ENCODE assay signal across 7 mouse cellular contexts in genomic region chr10:95191881-95192280, GRCm38 (mm10).
DNase-seq lines count a peak whose midpoint lies in the region; ATAC-seq and TF ChIP-seq lines count a peak whose summit lies in the region.

No protein-coding gene starts in this region.

- TF ChIP-seq EP300 in CH12.LX (IDR thresholded peaks at IDR 0.05; ENCODE audit: low read length), result no peak
- TF ChIP-seq EP300 in lung, postnatal 0 days (IDR thresholded peaks at IDR 0.05), result peak; percentile 98

- in situ Hi-C loops in CH12.LX (cut with MboI; ENCODE audit: low pct_ligation_motif_present, low pct_unique_long_range_greater_than_20kb, low sequenced_read_pairs), result no loop called here

- 37% methylated on average over 3 of the region's 3 CpGs for whole genome bisulfite sequencing in heart, embryonic 16.5 days
- WGBS in lung, postnatal 0 days, result 34% methylated on average over 3 of the region's 3 CpGs
- 72% methylated on average over 3 of the region's 3 CpGs for WGBS in hindbrain, postnatal 0 days
- WGBS in hindbrain, embryonic 16.5 days, result 73% methylated on average over 3 of the region's 3 CpGs
- WGBS in midbrain, embryonic 15.5 days, result 83% methylated on average over 3 of the region's 3 CpGs

- no peak for TF ChIP-seq POLR2A in CH12.LX (IDR thresholded peaks at IDR 0.05; ENCODE audit: low read depth, low read length)

- peak; percentile 68; the same call in 1 of the 2 replicates for ATAC-seq in heart, embryonic 16.5 days (replicated peaks; ENCODE audit: extremely low read depth, insufficient read depth, low FRiP score)
- ATAC-seq in lung, postnatal 0 days, result peak; percentile 90
- ATAC-seq in hindbrain, postnatal 0 days, result no peak
- no peak for ATAC-seq in hindbrain, embryonic 16.5 days
- ATAC-seq in midbrain, embryonic 15.5 days (replicated peaks), result no peak

- H3K36me3 ChIP-seq in CH12.LX (replicated peaks in 1 of 2; ENCODE audit: control insufficient read depth in 1 of 2, insufficient read depth in 1 of 2, low read length in 1 of 2), result no peaks in the 10 kb centered on the region
- peaks cover 2% of the 10 kb centered on the region; the same call in 1 of the 2 replicates for H3K36me3 ChIP-seq in heart, embryonic 16.5 days (ENCODE audit: control insufficient read depth, insufficient read depth)
- H3K36me3 ChIP-seq in lung, postnatal 0 days (ENCODE audit: insufficient read depth, low read length), result no peaks in the 10 kb centered on the region
- no peaks in the 10 kb centered on the region for H3K36me3 ChIP-seq in hindbrain, postnatal 0 days (ENCODE audit: insufficient read depth, low read length)
- no peaks in the 10 kb centered on the region for H3K36me3 ChIP-seq in hindbrain, embryonic 16.5 days (ENCODE audit: control insufficient read depth, insufficient read depth, low read length)
- H3K36me3 ChIP-seq in midbrain, embryonic 15.5 days (replicated peaks), result no peaks in the 10 kb centered on the region

- no peak for TF ChIP-seq CTCF in CH12.LX (conservative IDR thresholded peaks at IDR 0.05 in 1 of 2, IDR thresholded peaks at IDR 0.05 in 1 of 2; ENCODE audit: low read depth in 2 of 2, low read length in 2 of 2)
- TF ChIP-seq CTCF in lung, postnatal 0 days (IDR thresholded peaks at IDR 0.05), result no peak
- no peak for TF ChIP-seq CTCF in hindbrain, postnatal 0 days (IDR thresholded peaks at IDR 0.05; ENCODE audit: low read depth)

- H3K27me3 ChIP-seq in CH12.LX (replicated peaks), result no peaks in the 10 kb centered on the region
- no peaks in the 10 kb centered on the region for H3K27me3 ChIP-seq in heart, embryonic 16.5 days (ENCODE audit: control insufficient read depth, insufficient read depth, low read length)
- H3K27me3 ChIP-seq in lung, postnatal 0 days (replicated peaks; ENCODE audit: insufficient read depth, low read length), result no peaks in the 10 kb centered on the region
- H3K27me3 ChIP-seq in hindbrain, postnatal 0 days (ENCODE audit: insufficient read depth, low read length), result no peaks in the 10 kb centered on the region
- H3K27me3 ChIP-seq in hindbrain, embryonic 16.5 days (replicated peaks; ENCODE audit: control insufficient read depth, insufficient read depth, low read length), result no peaks in the 10 kb centered on the region
- no peaks in the 10 kb centered on the region for H3K27me3 ChIP-seq in midbrain, embryonic 15.5 days (replicated peaks)

- H3K4me3 ChIP-seq in CH12.LX (replicated peaks in 1 of 3; ENCODE audit: low read depth in 2 of 3, low read length in 2 of 3, poor library complexity in 1 of 3), result no peak overlapping the region
- H3K4me3 ChIP-seq in heart, embryonic 16.5 days (ENCODE audit: low read length), result no peak overlapping the region
- no peak overlapping the region for H3K4me3 ChIP-seq in lung, postnatal 0 days (ENCODE audit: low read depth, low read length)
- no peak overlapping the region for H3K4me3 ChIP-seq in hindbrain, postnatal 0 days (ENCODE audit: low read length)
- H3K4me3 ChIP-seq in hindbrain, embryonic 16.5 days (ENCODE audit: low read length), result no peak overlapping the region
- no peak overlapping the region for H3K4me3 ChIP-seq in midbrain, embryonic 15.5 days

- H3K4me2 ChIP-seq in CH12.LX (ENCODE audit: insufficient read depth, low read depth, poor library complexity, severe bottlenecking), result no peak overlapping the region; the same call in 1 of the 2 replicates
- H3K4me2 ChIP-seq in heart, embryonic 16.5 days (ENCODE audit: low read depth, low read length), result no peak overlapping the region
- H3K4me2 ChIP-seq in lung, postnatal 0 days (replicated peaks; ENCODE audit: low read depth, low read length), result no peak overlapping the region
- no peak overlapping the region for H3K4me2 ChIP-seq in hindbrain, postnatal 0 days (ENCODE audit: low read depth, low read length)
- no peak overlapping the region for H3K4me2 ChIP-seq in hindbrain, embryonic 16.5 days (ENCODE audit: low read length)
- no peak overlapping the region for H3K4me2 ChIP-seq in midbrain, embryonic 15.5 days

- TF ChIP-seq RAD21 in CH12.LX (IDR thresholded peaks at IDR 0.05; ENCODE audit: low read depth, low read length), result no peak

- DNase-seq in CH12.LX (ENCODE audit: extremely low read depth) (no peak), MN1 (ENCODE audit: low spot score) (peak; percentile 38)
- DNase-seq in lung, postnatal 0 days (ENCODE audit: low spot score), result peak; percentile 88
- DNase-seq in hindbrain, postnatal 0 days (ENCODE audit: low spot score), result no peak

- peaks cover 3% of the 10 kb centered on the region for H3K9me3 ChIP-seq in CH12.LX (replicated peaks; ENCODE audit: low read length)
- 0 out of 2 replicates have a peak, but pooled peaks cover 4% of the 10 kb centered on the region for H3K9me3 ChIP-seq in heart, embryonic 16.5 days (replicated peaks; ENCODE audit: control insufficient read depth, low read length)
- H3K9me3 ChIP-seq in lung, postnatal 0 days (ENCODE audit: low read length), result no peaks in the 10 kb centered on the region
- no peaks in the 10 kb centered on the region for H3K9me3 ChIP-seq in hindbrain, postnatal 0 days (ENCODE audit: low read length)
- no peaks in the 10 kb centered on the region for H3K9me3 ChIP-seq in hindbrain, embryonic 16.5 days (ENCODE audit: control insufficient read depth, low read length)
- no peaks in the 10 kb centered on the region for H3K9me3 ChIP-seq in midbrain, embryonic 15.5 days

- H3K9ac ChIP-seq in CH12.LX (ENCODE audit: insufficient read depth, low read depth), result no peak overlapping the region
- no peak overlapping the region for H3K9ac ChIP-seq in heart, embryonic 16.5 days (ENCODE audit: low read length)
- no peak overlapping the region for H3K9ac ChIP-seq in lung, postnatal 0 days (replicated peaks; ENCODE audit: low read depth)
- H3K9ac ChIP-seq in hindbrain, postnatal 0 days (replicated peaks; ENCODE audit: low read length), result no peak overlapping the region
- no peak overlapping the region for H3K9ac ChIP-seq in hindbrain, embryonic 16.5 days (ENCODE audit: low read depth, low read length)
- H3K9ac ChIP-seq in midbrain, embryonic 15.5 days, result no peak overlapping the region

- H3K27ac ChIP-seq in CH12.LX (ENCODE audit: insufficient read depth, low read depth), result no peak overlapping the region
- H3K27ac ChIP-seq in heart, embryonic 16.5 days (ENCODE audit: low read length), result peak overlapping the region; percentile 74
- H3K27ac ChIP-seq in lung, postnatal 0 days (ENCODE audit: low read length), result peak overlapping the region; percentile 68
- no peak overlapping the region for H3K27ac ChIP-seq in hindbrain, postnatal 0 days
- H3K27ac ChIP-seq in hindbrain, embryonic 16.5 days (ENCODE audit: low read depth, low read length), result no peak overlapping the region
- H3K27ac ChIP-seq in midbrain, embryonic 15.5 days, result no peak overlapping the region

- H3K79me2 ChIP-seq in CH12.LX (replicated peaks; ENCODE audit: control insufficient read depth, extremely low read depth, insufficient read depth, poor library complexity, severe bottlenecking), result no peaks in the 10 kb centered on the region

- dilution Hi-C loops in CH12.LX (cut with MboI; ENCODE audit: extremely low pct_ligation_motif_present, extremely low pct_unique_long_range_greater_than_20kb, low sequenced_read_pairs), result no loop called here

- peaks cover 7 to 13% of the 10 kb centered on the region in 2 experiments; a peak in 3 of 4 replicates for H3K4me1 ChIP-seq in CH12.LX (ENCODE audit: control insufficient read depth in 1 of 2, insufficient read depth in 2 of 2)
- H3K4me1 ChIP-seq in heart, embryonic 16.5 days (ENCODE audit: control insufficient read depth, insufficient read depth, low read length), result peaks cover 17% of the 10 kb centered on the region
- peaks cover 24% of the 10 kb centered on the region; the same call in 1 of the 2 replicates for H3K4me1 ChIP-seq in lung, postnatal 0 days (ENCODE audit: insufficient read depth, low read depth, low read length)
- no peaks in the 10 kb centered on the region for H3K4me1 ChIP-seq in hindbrain, postnatal 0 days (ENCODE audit: insufficient read depth, low read length)
- no peaks in the 10 kb centered on the region for H3K4me1 ChIP-seq in hindbrain, embryonic 16.5 days (ENCODE audit: control insufficient read depth, insufficient read depth, low read depth, low read length)
- 0 out of 2 replicates have a peak, but pooled peaks cover 3% of the 10 kb centered on the region for H3K4me1 ChIP-seq in midbrain, embryonic 15.5 days

TF ChIP-seq in CH12.LX, 34 proteins besides CTCF, POLR2A, EP300 and RAD21:
- 0 out of 2 replicates have a peak, but pooled peaks have one; percentile 46 for TF ChIP-seq IRF4 (IDR thresholded peaks at IDR 0.05; ENCODE audit: low read depth, low read length)
- no peak for TF ChIP-seq TBP (conservative IDR thresholded peaks at IDR 0.05; ENCODE audit: low read depth, low read length)

Comparison
In these comparisons a context has a peak if more than half of its experiments do, and no peak if none do; other contexts are left out.
1. DNase-seq: peak in MN1 (single experiment) and lung, postnatal 0 days (single experiment); none in CH12.LX (single experiment) and hindbrain, postnatal 0 days (single experiment).
2. H3K27ac ChIP-seq: peak in heart, embryonic 16.5 days (single experiment) and lung, postnatal 0 days (single experiment); none in CH12.LX (single experiment), hindbrain, postnatal 0 days (single experiment), hindbrain, embryonic 16.5 days (single experiment) and midbrain, embryonic 15.5 days (single experiment).
3. ATAC-seq: peak in heart, embryonic 16.5 days (single experiment) and lung, postnatal 0 days (single experiment); none in hindbrain, postnatal 0 days (single experiment), hindbrain, embryonic 16.5 days (single experiment) and midbrain, embryonic 15.5 days (single experiment).